Mouse (Mus musculus): ENCODE measurements around the gene Gm3854.

Gm3854 gene

GRCm38 (mm10) chr7:6388971-6389370 is 45.4 kb downstream of the Gm3854 start:
- DNase-seq, result no peak

DNA sequence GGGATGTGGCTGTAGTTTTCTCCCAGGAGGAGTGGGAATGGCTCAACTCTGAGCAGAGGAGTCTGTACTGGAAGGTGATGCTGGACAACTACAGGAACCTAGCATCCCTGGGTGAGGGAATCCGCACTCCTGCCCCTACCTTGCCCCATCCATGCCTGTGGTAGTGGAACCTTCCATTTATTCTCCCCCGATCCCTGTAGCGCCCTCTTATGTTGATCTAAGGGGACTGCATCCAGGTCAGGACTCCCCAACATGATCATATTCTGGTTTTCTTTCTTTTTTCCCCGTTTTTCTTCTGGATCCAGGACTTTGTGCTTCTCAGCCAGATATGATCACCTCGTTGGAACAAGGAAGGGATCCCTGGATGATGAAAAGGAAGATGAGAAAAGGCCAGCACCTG is 45.9 kb downstream of the Gm3854 start:
- no peak for DNase-seq

DNA sequence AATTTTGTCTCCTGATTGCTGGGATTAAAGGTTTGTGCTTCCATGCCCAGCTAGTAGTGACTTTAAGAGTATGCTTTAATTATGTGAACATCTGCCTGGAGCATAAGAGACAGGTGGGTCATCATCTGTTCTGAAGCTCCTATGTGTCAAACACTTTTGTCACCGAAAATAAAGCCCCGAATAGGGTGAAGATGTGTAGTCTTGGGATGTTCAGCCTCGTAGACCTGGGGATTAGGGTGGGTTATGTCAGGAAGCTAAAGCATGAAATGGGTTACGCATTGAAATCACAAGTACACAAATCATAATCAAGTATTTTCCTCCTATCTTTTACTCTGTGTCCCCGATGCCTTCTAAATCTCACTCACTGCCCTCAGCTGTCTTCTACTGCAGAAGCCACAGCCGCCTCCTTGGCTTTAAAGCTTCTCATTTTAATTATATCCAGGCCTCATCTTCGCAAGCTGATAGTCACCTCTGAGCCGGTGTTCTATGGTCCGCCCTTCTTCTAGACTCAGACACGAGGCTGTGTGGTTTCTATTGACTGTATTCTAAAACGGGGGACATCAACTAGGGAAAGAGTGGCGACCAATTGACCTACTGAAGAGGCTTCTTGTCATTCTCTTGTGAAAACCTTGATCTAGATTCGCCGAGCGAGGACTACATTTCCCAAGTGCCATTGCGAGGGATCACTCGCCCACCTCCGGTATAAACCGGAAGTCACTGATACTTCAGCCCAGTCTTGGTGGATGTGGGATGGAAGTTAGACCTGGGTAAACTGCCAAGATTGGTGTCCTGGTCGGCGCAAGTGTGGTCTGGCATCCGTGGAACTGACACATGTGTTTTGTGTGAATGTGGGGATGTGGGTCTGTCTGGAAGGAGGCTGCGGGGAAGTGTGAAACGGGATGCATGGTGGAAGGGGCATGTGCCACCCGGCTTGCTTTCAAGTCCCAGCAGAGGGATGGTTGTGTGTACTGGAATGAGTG is 54.7 kb downstream of the Gm3854 start, which contains the start of gene Smim17:
Smim17 (plus strand) TSS at position 720 of the 980 bp plus-strand sequence.
- peak; percentile 80 for DNase-seq
